Mouse (Mus musculus) heart, postnatal 25 days (tissue): ENCODE data around the gene Myo1f. TPM values are rescaled to one million over a fixed set of nuclear protein-coding genes. Genes with fewer than 3 reads are reported as not detected.

Experiments used
- DNase-seq: peaks from one replicate; pipeline ENCODE4 v3.0.0; 2022; ENCODE audit warnings: low spot score
- intact Hi-C: fragments of 180-260 bp; cut with DNase I; formaldehyde crosslinking; loops from one replicate; pipeline ENCODE4 v1.15.1; 2025
- total RNA-seq, 2 experiments: library from RNA; stranded (reverse); gene quantifications; 2 replicates each; pipeline ENCODE4 v1.2.3; 2021

Myo1f gene
- total RNA-seq, 2 experiments from 2014 or later: 1.8 to 2.7 TPM

DNA sequence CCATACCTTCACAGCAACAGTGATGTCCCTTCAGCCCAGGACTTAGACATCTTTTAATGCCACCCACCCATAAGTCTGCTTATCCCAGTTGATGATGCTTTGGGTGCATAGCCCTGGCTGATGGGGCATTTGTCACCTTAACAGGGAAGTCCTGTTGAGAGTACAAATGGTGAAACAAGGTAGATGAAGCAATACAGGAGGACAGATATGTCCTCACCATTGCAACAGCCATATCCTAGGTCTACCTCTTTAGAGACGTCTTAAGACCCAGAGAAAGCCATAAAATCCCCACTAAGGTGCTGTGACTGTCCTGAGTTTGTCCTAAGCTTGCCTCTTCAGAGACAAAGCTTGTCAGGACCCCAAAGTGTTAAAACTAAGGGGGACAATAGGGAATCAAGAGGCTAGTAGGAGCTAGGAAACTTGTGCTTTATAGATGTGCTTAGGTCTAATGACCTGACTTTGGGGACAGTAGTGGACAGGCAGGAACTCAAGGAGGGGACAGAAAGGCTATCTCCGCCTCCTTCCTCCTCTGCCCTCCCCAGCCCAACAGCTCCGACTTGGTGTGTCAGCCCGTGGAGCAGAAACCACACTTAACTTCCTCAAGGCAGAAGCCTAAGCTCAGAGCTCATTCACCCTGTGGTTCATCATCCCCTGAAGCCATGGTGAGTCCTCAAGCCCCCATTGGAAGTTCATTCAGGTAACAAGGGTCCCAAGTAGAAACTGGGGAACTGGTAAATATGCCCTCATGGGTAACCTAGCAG lies 82.2 kb downstream of the Myo1f start, which contains the start of gene Pram1:
Pram1 (plus strand) TSS at position 541 of the 761 bp plus-strand sequence.
- intact Hi-C loops: no loop called here
- DNase-seq: no peak

DNA sequence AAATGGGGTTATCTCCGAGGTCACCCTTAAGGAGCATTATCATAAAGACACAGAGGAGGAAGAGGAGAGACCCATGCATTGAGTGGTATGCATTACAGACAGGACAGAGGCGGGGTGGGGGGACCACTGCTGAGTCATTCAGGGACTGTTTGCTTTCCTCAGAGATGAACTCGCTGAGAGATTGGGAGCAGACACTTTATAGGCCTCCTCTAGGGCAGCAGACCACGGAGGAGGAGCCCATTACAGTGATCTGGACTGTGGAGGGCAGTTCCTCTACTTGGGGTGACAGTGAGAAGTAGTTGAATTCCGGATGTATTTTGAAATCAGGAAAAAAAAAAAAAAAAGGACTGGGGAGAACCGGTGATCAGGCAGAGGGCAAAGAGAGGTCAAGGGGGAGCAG lies 84.2 kb downstream of the Myo1f start:
- DNase-seq: no peak
- intact Hi-C loops: no loop called here

DNA sequence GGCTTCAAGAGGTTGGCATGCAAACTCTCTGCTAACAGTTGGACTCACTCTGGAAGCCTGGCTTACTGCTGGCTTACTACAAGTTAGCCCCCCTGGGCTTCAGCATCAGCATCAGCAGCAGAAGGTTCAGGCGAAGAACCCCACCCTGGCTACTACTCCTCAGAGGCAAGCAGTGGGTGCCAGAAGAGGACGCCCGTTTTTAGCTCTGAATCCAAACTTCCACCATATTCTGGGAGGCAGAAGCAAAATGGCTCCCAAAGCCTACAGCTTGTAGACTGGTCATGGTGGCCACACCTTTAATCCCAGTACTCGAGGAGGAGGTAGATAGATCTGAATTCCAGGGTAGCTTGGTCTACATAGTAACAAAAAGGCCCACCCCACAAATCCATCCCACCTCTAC lies 88.6 kb downstream of the Myo1f start:
- no peak for DNase-seq

DNA sequence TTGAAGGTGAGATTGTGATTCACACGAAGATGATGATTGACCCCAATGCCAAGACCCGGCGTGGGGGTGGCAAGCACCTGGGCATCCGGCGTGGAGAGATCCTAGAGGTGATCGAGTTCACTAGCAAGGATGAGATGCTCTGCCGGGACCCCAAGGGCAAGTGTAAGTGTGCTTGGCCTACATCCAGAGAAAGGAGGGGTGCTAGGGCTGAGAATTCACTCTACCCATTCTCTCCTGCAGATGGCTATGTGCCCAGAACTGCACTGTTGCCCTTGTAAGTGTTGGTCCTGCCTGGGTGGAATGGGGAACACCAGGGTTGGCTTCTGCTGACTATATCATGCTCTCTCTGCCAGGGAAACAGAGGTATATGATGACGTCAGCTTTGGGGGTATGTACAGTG lies 89.6 kb downstream of the Myo1f start:
- intact Hi-C loops: no loop called here
- DNase-seq: no peak

More for the DNA sequence above, 88.6 kb downstream of the Myo1f start:
- intact Hi-C loops: no loop called here

DNA sequence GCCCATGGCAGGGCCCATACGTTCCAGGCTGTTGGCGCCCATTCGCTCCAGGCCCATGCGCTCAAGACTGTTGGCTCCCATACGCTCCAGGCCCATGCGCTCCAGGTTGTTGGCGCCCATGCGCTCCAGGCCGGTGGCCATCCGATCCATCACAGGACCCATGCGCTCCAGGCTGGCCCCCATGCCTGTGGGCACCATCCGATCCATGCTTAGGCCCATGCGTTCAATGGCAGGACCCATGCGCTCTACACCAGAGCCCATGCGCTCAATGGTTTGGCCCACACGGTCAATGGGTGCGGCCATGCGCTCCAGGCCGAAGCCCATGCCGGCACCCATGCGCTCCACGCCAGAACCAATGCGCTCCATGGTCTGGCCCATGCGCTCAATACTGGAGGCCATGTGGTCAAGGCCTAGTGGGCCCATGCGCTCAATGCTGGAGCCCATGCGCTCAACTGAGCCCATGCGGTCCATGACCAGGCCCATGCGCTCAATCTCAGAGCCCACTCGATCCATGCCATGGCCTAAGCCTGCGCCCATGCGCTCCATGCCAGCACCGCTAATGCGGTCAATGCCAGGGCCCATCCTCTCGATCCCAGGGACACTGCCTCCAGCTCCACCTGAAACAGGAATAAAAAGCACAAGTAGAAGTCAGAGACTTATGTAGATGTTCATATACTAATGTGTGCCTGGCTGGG lies 94.4 kb downstream of the Myo1f start:
- DNase-seq: no peak
- intact Hi-C loops: no loop called here

Other genes with a start within 250 kb of the Myo1f start
- 1 to 10 TPM; 5.6 to 6.0 TPM for gene Zfp81, start 196.8 kb upstream of the Myo1f start, total RNA-seq
- 1 to 10 TPM; 3.9 to 4.1 TPM for gene Zfp101, start 161.1 kb upstream of the Myo1f start, total RNA-seq
- not detected for gene Actl9, start 122.8 kb upstream of the Myo1f start, total RNA-seq
- gene Adamts10, start 31.5 kb upstream of the Myo1f start, total RNA-seq: 10 to 100 TPM; 20.1 to 21.7 TPM
- gene Zfp414, start 73.4 kb downstream of the Myo1f start, total RNA-seq: 10 to 100 TPM in 1 of 2 experiments, 1 to 10 TPM in 1; 9.7 to 11.4 TPM
- under 1 TPM in 1 of 2 experiments, not detected in 1; 0.34 TPM for gene Pram1, start 82.3 kb downstream of the Myo1f start, total RNA-seq
- 100 to 1,000 TPM in 1 of 2 experiments, 10 to 100 TPM in 1; 89.2 to 106 TPM for gene Hnrnpm, start 131.2 kb downstream of the Myo1f start, total RNA-seq
- gene March2, start 163.0 kb downstream of the Myo1f start, total RNA-seq: 100 to 1,000 TPM; 143 to 160 TPM
- gene Rab11b, start 204.8 kb downstream of the Myo1f start, total RNA-seq: 100 to 1,000 TPM; 239 to 261 TPM
- 10 to 100 TPM in 1 of 2 experiments, 1 to 10 TPM in 1; 8.4 to 21.7 TPM for gene Angptl4, start 226.1 kb downstream of the Myo1f start, total RNA-seq